Mouse (Mus musculus): ENCODE results near the gene Msmp. TPM values are rescaled to one million over a fixed set of nuclear protein-coding genes. Genes with fewer than 3 reads are reported as not detected.
"Not testable (repeated sequence)": the region's sequence is repeated elsewhere in the genome, so short reads cannot be mapped to it uniquely, and the experiment has no call there.

The Msmp gene
- total RNA-seq, 2 experiments from 2014 or later = not detected

DNA sequence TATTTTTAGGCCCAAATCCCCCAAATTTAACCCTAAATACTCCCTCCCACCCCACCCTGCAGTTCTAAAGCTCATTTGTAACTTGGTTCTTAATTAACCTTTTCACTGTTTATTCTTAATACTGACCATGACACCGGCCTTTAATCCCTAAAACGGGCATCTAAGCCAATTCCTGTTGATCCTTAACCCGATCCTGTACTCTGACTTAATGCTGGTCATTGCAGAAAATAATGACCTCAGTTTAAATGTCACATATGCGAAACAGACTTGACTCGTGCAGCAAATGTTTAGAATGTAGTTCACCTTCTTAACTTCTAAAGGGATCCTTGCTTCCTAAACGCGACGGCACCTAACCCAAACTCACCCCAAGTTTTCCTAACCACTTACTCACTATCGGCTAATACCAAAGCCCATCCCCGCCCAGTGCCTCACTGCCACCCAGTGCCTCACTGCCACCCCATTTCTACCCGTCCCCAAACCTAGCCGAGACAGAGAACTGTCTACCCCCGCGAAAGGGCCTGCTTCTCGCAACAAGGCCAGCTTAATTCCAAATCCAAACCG is 22.8 kb downstream of the Msmp start:
- no peak for DNase-seq

DNA sequence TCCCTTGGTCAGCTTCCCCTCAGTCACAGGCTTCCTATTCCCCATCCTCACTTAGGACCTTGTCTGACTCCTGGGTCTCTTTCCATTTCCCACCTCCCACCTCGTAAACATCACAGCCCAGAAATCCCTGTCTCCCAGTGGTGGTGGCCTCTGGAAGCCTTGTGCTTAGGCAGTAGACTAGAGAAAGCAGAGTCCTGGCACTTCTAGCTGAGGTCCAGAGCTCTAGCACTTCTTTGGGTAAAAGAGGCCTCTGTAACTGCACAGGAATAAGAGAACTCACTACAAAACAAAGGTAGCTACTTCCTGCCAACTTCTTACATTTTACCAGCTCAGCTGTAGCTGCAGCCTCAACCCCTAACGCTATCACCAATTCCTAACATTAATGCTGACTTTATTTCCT is 23.3 kb downstream of the Msmp start:
- no peak for DNase-seq

DNA sequence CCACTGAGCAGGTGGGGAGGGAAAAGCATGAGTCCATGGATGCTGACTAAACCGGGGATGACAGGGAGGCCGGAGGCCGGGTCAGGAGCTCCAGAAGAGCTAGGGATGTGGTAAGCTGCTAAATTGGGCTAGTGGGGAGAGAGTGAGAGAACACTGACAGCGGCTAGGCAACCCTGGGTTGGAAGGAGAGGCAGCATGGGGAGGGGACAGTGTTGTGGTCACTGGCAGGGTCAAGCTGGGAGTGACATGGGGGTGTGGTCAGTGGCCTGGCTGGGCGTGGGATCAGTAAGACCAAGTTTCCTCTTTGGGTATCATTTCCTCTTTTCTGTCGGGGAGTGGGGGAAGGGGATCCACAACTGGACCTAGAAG is 24.1 kb downstream of the Msmp start:
- DNase-seq = no peak

DNA sequence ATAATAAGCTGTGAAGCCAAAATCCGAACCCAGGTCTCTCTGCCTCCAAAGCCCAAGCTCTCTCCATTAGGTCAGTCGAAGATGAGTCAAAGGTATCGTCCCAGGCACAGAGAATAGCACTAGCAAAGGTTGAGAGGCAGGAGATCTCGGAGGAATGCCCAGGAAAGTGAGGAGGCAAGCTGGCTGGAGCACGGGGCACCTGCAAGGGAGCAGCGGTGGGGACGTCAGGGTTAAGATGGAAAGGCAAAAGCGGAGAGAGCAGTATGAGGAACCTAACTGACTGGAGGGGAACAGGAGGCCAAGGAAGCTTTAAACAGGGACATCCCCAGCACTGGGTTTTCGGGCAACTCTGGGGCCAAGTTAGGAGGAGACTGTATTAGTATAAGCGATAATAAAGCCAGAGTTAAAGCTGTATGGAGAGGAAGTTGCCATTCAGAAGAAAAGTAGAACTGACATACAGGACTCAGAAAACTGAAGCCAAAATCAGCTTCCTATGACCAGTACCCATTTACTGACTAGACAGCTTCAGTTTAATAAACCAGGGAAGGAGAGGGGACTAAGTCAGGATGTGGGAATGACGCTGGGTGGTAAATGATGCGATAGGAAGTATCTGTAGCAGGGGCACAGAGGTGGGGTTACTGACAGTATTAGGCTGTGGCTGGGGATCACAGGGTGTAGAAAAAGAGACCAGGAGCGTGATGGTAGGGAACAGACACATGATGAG is 24.6 kb downstream of the Msmp start:
- DNase-seq = no peak

DNA sequence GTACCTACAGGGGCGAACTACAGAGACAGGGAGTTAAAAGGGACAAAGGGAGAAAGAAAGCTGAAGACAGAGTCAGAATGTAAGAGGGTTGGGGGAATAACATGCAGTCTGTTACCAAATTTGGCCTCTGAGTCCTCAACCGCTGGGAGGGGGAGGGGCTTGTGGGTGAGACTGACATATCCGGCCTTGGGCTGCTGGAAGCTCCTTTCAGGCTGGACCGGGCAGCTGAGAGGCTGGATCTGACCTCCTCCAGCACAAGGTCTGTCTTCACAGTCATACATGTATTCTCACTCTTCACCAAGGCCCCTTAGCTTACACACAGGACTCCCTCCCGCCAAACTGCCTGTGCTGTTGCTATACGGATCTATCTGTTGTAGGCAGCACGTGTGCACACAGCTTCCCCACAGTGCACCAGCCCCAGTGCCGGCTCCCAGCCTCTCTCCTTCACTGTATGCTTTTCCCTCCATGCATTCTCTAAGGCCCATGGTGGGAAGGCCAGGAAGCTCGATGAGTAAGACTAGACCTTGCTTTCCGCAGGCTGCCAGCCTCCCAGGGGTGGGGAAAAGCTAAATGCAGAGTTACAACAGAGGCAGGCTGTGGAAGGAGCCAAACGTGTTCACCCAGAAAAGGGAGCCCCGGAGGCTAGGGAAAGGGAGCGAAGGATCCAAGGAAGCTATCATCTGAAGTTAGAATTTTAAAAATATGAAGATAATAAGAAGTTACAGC is 25.5 kb downstream of the Msmp start:
- no peak for DNase-seq

DNA sequence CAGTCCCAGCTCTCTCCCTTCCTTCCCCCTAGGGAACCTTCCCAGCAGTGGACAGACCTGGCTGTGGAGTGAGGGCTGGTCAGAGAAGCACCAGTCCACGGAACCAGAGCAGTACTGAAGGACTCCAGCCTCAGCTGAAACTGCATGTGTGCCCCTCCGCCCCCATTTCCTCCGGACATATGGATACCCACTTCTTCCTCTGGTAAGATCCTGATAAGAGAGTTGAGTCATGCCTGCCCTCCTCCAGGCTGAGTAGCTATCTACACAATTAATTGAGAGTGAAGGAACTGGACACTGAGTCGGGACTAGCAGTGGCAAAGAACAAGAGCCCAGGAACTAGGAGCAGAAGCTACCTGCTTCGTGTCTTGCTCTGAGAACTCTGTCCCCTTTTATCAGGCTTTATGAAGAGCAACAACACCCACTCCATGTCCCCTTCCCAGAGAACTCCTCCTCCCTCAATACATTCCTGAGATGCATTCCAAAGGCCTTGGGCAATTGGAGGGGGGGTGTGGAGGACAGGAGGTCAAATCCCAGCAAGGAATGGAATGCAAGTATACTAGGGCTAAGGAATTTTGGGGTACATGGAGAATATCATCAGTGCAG is 26.2 kb downstream of the Msmp start:
- no peak for DNase-seq

DNA sequence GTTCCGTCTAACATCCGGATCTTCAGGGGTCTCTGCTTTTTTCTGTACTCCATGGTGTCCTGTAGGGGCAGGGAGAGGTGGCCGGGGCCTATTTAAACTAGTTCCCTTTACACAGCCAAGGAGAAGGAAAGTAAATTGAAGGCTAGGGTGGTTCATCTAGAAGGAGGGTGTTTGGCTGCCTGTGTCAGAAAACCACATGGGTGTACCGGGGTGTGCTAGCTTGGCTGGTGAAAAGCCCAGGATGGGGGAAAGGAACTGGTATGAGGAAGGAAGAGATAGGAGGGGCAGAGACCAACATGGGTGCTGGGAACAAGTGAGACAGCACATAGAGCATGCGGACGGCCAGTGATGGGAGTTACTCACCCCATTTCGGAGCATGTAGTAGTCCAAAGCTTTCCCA is 28.4 kb downstream of the Msmp start:
- DNase-seq = no peak

DNA sequence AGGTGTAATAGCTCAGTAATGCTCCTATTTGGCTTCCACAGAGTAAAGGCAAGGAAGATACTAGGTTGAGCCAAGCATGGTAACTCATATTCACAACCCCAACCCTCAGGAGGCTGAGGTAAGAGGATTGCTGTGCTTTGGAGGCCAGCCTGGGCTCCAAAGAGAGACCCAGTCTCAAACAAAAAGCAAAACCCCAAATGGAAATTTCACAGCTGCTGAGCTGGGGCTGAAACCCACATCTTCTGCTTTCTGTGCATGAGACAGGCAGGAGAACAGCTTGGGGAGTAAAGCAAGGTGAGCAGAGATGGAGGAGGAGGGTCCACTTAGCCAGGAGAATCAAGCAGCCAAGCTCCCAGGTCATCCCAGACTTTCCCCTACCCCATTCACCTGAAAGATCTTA is 30.4 kb downstream of the Msmp start:
- no peak for DNase-seq

DNA sequence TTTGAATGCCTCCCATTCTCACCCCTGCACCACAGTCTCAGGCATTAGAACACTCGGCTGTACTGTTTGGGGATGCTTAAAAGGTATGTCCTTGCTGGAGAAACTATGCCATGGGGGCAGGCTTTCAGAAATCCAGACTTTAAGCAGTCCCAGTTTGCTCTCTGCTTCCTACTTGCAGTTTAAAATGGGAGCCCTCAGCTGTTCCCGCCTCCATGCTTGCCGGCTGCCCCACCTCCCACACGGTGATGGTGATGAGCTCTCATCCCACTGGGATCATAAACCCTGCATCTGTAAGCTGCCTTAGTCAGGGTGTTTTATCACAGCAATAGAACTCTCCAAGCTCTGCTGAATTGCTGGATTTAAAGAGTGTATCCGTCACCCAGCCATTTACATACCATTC is 31.9 kb downstream of the Msmp start:
- no peak for DNase-seq

DNA sequence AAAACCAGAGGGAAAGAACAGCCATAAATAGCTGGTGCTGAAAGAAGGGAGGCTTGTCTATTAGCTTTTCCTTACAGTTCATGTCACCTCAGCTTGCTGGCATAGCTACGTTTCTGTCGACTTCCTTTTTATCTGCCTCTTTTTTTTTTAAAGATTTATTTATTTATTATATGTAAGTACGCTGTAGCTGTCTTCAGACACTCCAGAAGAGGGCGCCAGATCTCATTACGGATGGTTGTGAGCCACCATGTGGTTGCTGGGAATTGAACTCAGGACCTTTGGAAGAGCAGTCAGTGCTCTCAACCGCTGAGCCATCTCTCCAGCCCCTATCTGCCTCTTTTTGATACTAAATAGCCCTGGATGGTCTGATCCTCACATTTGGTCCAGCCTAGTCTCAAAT is 32.4 kb downstream of the Msmp start:
- DNase-seq = not testable (repeated sequence)

DNA sequence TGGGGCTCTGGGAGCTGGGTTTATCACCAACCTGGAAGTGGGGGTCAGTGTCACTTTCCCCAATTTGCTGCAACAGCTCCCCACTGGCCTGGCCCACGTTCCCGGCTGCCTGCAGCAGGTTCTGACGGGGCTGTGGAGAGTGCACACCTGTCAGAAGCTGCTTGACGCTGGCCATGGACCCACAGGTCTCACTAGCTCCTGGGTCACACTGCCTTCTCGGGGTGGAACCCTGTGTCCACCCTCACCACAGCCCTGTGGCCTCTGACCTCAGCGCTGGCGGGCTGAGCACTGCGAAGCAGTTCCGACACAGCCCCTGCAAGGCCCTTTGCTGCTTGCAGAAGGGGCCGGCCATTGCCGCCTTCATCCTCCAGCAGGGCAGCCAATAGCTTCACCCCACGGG is 35.2 kb downstream of the Msmp start:
- no peak for DNase-seq

DNA sequence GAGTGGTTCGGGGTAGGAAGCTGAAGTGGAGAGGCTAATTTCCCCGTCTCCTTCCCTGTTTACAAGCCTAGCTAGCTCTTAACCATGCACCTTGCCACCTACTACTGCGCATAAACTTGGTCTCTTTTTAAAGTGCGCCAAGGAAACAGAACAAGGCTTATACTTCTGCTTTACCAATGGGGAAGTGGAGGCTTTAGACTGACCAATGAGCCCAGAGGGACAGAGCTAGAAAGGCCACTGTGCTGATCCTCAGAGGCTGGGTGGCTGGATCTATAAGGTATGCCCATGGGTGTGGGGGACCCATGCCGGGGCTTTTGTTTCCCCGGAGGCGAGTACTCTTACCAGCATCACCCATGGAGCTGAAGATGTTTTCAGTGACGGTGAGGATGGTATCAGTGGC is 37.1 kb downstream of the Msmp start:
- no peak for DNase-seq

DNA sequence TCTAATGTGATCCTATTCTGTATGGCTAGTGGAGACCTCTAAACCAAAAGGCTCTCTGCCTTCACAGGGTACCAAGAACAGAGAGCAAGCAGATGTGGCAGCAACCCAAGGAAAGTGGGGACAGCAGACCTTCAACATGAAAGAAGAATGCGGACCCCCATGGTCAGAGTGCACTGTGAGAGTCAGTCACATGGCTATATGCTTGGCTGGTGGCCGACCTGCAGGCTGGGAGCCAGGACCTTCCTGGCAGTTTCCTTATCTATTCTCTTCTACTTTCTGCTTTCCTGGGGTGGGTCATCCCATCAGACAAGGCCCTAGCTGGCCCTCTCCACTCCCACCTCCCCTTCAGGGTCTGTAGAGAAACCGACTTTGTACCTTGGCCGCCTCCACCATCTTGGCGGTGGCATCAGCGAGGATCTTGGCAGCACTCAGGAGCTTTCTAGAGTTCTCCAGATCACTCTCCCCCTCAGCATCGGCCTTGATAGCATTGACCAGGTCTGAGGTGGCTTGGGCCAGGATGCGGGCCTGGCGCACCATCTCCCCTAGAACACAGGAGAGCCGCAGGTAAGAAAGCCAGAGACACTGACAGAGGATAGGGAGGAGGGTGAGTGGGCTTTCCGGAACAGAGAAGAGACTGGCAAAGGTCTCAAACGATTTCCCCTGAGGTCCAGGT is 37.8 kb downstream of the Msmp start:
- no peak for DNase-seq

DNA sequence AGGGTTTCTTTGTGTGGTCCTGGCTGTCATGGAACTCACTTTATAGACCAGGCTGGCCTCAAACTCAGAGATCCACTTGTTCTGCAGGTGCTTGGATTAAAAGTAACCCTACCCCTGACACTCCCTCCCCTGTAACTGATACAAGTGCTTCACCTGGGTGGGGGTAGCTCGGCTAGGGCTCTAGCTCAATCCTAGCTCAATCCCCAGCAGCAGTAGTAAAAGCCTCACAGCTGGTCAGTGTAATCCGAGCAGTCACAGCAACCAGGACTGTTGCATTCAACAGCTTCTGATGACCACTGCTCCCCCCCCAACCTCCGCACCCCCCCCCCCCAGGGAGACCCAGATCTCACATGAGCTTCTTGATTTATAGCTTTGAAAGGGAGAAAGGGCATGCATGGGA is 42.2 kb downstream of the Msmp start:
- no peak for DNase-seq

DNA sequence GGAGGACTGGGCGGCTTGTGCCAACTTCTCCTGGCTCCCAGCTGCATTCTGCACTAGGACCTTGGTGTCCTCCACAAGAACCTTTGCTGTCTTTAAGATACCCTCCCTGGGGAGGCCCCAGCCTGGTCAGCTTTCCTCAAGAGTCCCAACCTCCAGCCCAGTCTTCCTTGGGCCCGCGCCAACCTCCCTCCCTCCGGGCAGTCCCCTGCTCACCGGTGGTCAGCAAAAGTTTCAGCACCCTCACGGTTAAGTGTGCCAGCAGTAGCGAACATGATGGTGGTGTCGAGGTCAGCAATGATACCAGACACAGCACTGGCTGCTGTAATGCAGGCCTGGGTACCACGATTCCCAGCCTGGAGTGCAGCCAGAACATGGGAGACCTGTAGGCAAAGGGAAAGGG is 48.3 kb downstream of the Msmp start:
- no peak for DNase-seq

DNA sequence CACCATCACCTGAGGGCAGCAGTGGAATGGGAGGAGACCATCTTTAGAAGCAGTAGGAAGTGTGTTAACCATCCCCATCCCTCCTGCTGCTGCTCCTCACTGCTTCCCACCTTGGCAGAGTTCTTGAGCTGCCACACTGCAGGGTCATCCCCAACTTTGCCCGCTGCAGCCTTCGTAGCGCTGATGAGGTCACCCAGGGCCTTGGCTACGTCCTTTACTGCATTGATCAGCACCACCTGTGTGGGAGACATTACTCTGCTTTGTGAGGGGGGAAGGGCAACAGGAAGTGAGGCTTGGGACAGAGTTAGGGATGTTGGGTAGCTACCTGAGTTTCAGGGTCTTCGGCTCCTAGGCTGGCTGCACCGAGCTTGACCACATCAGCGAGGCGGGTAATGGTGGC is 48.7 kb downstream of the Msmp start:
- no peak for DNase-seq

DNA sequence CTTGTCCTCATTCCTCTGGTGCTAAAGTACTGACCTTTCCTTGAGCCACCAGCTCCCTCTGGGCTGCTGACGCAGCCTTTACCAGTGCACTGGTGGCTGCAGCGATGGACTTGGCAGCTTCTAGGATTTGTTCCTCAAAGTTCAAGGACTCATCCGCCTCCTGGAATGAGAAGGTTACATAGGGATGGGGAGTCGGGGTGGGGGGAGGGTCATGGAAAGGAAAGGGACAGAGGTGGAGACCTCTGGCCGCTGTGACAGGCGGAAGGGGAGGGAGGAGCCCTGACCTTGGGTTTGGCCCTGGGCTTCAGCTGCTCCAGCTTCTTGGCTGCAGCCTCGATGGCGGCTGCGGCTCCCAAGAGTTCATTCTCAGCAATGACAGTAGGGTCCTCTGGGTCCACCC is 51.0 kb downstream of the Msmp start:
- no peak for DNase-seq

Small RNA genes lying within 50 kb of the gene (microRNA-seq; reads per million reads assigned to microRNA genes)
- 0.30 to 0.63 reads per million in 2 experiments for gene Gm25262

Other genes starting within 250 kb of the Msmp start
- 100 to 1,000 TPM; 104 to 120 TPM for gene Rusc2, start 202.5 kb downstream of the Msmp start, total RNA-seq (2021)
- gene Fam166b, start 155.4 kb downstream of the Msmp start, total RNA-seq (2021) = 1 to 10 TPM in 1 of 2 experiments, under 1 TPM in 1; 0.72 to 2.6 TPM
- gene Tesk1, start 142.6 kb downstream of the Msmp start, total RNA-seq (2021) = 10 to 100 TPM; 76.2 to 76.3 TPM
- gene Cd72, start 129.9 kb downstream of the Msmp start, total RNA-seq (2021) = not detected
- not detected for gene Sit1, start 100.8 kb downstream of the Msmp start, total RNA-seq (2021)
- gene Ccdc107, start 91.6 kb downstream of the Msmp start, total RNA-seq (2021) = 10 to 100 TPM; 25.0 to 26.0 TPM
- gene Arhgef39, start 84.8 kb downstream of the Msmp start, total RNA-seq (2021) = under 1 TPM; 0.56 to 0.82 TPM
- gene Car9, start 77.5 kb downstream of the Msmp start, total RNA-seq (2021) = under 1 TPM; 0.17 to 0.35 TPM
- gene Tpm2, start 60.7 kb downstream of the Msmp start, total RNA-seq (2021) = 1 to 10 TPM; 4.8 to 6.9 TPM
- 10 to 100 TPM; 72.6 to 73.2 TPM for gene Creb3, start 22.2 kb downstream of the Msmp start, total RNA-seq (2021)
- 10 to 100 TPM; 44.8 to 49.0 TPM for gene Tln1, start 21.8 kb downstream of the Msmp start, total RNA-seq (2021)
- 10 to 100 TPM; 43.2 to 51.2 TPM for gene Rgp1, start 5.8 kb downstream of the Msmp start, total RNA-seq (2021)
- gene Gba2, start 5.6 kb downstream of the Msmp start, total RNA-seq (2021) = 10 to 100 TPM; 58.8 to 59.6 TPM
- gene Npr2, start 47.4 kb upstream of the Msmp start, total RNA-seq (2021) = 10 to 100 TPM; 51.6 to 59.1 TPM
- gene Spag8, start 69.1 kb upstream of the Msmp start, total RNA-seq (2021) = 1 to 10 TPM in 1 of 2 experiments, under 1 TPM in 1; 0.87 to 1.4 TPM
- gene Hint2, start 72.0 kb upstream of the Msmp start, total RNA-seq (2021) = 10 to 100 TPM; 29.6 to 33.2 TPM
- 10 to 100 TPM; 66.7 to 67.3 TPM for gene Tmem8b, start 84.5 kb upstream of the Msmp start, total RNA-seq (2021)
- 1 to 10 TPM; 1.3 to 1.5 TPM for gene Fam221b, start 84.7 kb upstream of the Msmp start, total RNA-seq (2021)
- not detected for gene Olfr70, start 116.3 kb upstream of the Msmp start, total RNA-seq (2021)
- gene Olfr71, start 125.8 kb upstream of the Msmp start, total RNA-seq (2021) = not detected
- 1 to 10 TPM in 1 of 2 experiments, under 1 TPM in 1; 0.47 to 1.2 TPM for gene Hrct1, start 142.7 kb upstream of the Msmp start, total RNA-seq (2021)
- gene Spaar, start 145.5 kb upstream of the Msmp start, total RNA-seq (2021) = 1 to 10 TPM in 1 of 2 experiments, under 1 TPM in 1; 0.61 to 1.1 TPM
- gene Olfr159, start 186.5 kb upstream of the Msmp start, total RNA-seq (2021) = not detected
- gene Olfr156, start 239.4 kb upstream of the Msmp start, total RNA-seq (2021) = not detected

Measured in layer of hippocampus, postnatal 36 days (tissue).